Mouse (Mus musculus): ENCODE data around the gene Cmtm4.

DNA sequence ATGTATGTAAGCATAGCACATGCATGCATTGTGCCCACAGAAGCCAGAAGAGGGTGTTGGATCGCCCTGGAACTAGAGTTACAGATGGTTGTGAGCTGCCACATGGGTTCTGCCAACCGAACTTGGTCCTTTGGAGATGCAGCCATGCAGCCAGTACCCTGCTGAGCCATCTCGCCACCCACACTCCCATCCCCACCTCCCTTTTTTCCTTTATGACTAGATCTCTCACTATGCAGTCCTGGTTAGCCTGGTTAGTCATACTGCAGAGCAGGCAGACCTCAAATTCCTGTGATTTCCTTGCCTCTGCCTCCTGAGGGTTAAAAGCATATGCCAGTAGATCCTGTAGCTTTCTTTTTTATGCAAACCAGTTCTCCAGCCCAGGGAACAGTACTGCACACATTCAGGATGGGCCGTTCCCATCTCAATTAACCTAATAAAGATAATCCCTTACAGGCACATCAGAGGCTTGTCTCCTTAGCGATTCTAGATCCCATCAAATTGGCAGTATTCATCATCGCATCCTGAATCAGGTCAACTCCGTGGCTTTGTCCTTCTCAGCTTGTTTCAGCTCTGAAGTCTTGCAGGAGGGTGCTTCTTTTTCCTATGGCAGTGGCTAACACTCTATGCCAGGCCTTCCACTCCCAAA lies 15.1 kb upstream of the Cmtm4 start:
- no peak for TF ChIP-seq CTCF (IDR thresholded peaks at IDR 0.05; ENCODE audit: low read depth, low read length)
- no peak for TF ChIP-seq POLR2A (IDR thresholded peaks at IDR 0.05; ENCODE audit: extremely low read depth, insufficient read depth, low read length)
